Mouse (Mus musculus): ENCODE data around the gene Cmip.

The Cmip gene

GRCm38 (mm10) chr8:117327385-117327837 lies 70.5 kb downstream of the Cmip start:
- no peak for DNase-seq

DNA sequence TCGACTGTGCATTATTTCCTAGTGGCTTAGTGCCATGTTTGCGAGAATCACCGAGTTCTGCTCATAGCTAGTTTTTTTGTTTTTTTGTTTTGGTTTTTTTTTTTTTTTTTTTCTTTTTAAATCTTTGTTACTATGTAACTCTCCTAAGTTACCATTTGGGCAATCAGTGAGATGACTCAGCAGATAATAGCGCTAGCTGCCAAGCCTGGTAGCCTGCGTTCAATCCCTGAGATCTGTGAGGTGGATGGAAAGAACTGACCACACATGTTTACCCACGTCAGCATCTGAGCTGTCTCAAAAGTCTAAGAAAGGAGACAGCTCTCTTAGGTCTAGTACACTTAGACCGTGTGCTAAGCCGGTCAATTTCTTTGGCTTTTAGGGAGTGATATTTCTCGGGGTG lies 71.9 kb downstream of the Cmip start:
- DNase-seq = no peak

- no peak for DNase-seq
Observed at GRCm38 (mm10) chr8:117329167-117329566, 72.3 kb downstream of the Cmip start.

DNA sequence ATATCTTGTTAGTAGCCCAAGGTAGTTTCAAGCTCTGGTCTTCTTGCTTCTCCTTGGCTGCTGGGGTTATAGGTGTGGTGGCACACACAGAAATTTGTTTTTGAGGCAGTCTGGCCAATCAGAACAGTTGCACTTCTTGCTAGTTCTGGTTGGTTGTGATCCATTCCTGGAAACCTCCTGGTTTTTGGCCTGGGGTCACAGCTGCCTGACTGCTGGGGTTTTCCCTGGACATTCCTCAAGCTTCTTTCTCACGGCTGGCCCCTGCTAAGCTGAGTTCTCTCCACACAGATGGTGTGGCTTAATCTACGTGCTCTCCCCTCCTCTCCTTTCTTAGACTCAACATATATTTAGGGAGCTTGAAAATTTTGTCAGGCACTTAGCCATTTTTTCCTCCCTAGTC lies 73.0 kb downstream of the Cmip start:
- DNase-seq = no peak

- no peak for DNase-seq
Observed at GRCm38 (mm10) chr8:117332229-117333010, 75.6 kb downstream of the Cmip start.

DNA sequence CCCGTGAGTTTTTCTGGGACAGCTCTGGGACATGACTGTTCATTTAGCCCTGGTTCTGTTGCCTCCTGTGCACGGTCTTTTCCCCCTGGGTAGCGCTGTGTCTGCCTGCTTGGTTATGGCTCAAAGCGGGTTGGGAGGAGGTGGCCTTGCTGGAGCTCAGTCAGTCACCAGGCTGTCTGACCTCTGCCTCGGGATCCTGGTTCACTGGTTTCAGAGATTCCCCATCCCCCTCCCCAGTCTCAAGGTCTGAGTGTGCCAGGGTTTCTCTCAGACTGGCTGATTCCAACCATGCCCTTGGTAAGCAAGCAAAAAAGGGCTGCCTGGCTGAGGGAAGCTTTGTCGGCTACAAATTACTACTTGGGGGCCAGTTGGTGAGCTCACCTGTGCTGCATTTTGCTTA lies 76.8 kb downstream of the Cmip start:
- no peak for DNase-seq

DNA sequence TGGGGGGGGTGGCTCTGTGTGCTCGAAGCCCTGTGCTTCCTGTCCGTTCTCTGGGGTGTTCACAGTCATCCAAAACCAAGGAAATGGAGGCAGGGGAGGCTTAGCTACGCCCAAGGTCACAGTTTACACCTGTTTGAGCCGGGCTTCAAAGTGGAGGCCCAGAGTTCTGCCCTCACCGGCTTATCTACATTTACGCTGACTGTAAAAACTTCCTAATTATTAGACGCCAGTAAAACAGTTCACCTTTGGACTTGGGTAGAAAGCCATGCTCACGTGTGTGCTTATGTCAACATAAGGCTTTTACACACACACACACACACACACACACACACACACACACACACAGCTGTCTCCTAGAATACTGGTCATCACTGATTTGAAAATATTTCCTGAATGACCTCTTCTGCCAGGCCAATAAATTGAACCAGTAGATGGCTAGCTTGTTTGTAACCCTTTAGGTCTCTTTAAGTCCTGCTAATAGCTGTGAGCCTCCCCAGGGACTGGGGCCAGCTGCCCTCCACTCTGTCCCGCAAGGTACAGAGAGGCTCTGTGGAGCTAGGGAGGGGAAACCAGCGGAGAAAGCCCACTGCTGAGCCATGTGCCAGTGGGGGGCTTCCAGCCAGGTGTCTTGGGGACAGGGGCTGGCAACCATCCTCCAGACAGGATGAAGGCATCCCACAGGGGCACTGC lies 77.3 kb downstream of the Cmip start:
- DNase-seq = no peak

DNA sequence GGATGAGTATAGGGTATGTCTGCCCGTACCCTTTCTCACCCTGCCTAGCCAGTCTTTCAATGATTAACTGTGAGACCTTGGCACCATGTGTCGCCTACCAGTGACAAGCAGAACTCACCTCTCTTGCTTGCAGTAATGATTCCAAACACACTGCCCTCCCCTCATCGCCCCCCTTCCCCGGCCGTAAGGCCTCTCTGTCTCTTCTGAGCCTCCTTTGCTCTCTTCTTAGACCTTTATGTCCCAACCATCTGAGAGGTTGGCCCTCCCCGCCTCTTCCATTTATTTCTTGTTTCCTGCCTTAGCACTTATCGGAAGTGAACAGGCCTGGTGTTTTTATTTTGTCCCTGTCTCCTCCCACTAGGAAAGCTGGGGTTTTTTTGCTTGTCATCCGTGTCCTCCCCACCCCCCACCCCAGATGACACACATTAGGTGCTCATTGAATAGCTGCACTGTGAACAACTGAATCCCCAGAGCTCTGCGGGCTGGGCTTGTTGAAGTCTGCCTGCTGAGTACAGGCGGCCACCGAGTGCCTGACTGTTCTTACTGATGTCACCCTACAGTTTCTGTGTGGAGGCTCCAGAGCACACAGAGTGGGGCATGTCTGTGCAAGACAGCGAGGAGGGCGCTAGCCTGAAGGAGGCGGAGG lies 78.0 kb downstream of the Cmip start:
- DNase-seq = no peak

GRCm38 (mm10) chr8:117335423-117335822 lies 78.6 kb downstream of the Cmip start:
- DNase-seq = peak in 1 of 2 experiments; percentile 34

DNA sequence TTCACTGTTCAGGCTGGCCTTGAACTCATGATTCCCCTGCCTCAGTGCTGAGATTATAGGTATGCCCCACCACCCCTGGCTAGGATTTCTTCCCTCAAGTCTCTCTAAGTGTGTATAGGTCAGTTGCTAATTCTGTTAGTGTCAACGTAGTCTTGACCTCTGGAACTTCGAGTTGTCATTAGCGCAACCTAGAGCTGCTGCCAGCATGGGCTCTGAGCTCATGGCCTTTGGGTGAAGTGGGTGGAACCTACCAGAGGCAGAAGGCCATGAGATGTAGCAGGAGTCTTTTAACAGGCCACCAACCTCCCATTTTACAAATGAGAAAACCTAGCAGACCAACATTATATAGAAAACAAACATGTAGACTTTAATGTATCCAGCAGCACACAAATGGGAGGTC lies 80.3 kb downstream of the Cmip start:
- DNase-seq = no peak

DNA sequence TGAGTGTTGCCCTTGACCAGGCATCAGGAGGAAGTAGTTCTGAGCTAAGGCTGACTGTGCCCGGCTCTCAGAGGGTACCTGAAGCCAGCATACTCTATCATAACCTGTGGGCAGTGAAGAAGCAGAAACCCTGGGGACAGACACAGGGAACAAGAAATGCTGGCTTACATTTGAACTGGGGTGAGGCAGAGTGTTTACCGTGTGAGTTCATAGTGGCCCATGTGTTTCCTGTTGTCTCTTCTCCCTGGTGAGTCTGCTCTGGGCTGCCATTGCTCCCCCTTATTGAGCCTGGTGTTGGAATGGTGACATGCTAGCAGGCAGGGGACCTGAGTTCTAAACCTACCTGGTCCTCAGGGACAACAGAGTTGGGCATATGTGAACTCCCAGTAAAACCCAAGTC lies 81.8 kb downstream of the Cmip start:
- no peak for DNase-seq

- no peak for DNase-seq
Observed at GRCm38 (mm10) chr8:117339296-117339957, 82.6 kb downstream of the Cmip start.

- DNase-seq = no peak
Observed at GRCm38 (mm10) chr8:117339958-117340651, 83.2 kb downstream of the Cmip start.

- DNase-seq = no peak
Observed at GRCm38 (mm10) chr8:117340800-117341199, 83.9 kb downstream of the Cmip start.

DNA sequence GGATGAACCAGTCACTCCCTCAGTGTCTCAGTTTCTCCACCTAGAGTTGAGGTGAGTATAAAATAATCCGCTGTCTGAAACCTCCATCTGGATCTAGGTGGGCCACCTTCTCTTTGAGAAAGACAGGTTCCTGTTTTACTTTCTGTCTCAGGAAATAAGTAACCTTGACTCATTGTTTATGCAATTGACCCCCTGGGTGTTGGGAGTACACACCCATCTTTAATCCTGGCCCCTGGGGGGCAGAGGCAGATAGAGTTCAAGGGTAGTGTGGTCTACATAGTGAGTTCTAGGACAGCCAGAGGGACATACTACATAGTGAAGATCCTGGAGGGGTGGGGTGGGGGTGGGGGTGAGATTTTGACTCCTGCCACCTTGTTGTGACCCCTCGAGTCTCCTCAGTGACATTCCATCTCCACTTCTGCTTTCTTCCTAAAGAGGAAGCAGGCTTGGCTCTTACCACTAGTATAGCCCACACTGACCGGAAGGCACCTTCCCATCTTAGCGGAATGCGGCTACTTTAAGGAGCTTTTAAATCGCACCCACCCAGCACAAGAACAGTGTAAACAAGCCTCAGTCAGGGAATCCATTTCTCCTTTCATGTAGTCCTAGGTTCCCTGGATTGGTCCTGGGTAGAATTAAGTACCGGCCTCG lies 86.0 kb downstream of the Cmip start:
- no peak for DNase-seq

DNA sequence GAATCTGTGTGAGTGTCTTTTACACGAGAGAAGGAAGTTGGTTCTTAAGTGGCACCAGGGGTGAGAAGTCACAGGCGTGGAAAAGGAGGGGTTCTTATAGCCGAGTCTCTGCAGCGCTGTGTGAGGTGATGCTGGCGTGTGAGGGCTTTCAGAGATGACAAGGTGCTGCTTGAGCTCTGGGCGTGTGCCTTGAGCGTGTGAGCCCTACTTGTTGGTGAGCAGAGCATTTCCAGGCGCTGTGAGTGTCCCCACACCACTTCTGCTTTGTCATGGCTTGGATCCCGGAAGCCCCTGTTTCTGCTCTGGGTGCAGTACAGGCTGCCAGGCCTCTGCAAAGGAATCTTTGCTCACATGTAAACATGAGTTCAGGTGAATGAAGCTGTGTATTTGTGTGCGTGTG lies 86.6 kb downstream of the Cmip start:
- DNase-seq = no peak

DNA sequence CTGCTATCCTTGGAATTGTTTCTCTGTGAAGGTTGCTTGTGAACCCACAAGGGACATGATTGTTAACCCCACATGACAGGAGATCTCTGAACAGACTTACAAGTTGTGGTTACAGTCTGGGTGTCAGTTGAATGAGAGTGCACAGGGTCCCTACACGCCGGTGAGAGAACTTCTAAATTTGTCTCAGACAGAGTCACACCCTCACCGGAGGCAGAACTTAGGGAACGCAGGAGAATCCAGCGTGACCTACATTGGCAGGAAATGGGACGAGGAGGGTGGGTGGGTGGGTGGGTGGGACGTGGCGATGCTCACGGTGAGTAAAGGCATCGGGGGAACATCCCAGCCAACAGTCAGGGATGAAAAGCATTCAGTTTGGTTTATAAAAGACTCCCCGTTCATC lies 88.0 kb downstream of the Cmip start:
- no peak for DNase-seq

DNA sequence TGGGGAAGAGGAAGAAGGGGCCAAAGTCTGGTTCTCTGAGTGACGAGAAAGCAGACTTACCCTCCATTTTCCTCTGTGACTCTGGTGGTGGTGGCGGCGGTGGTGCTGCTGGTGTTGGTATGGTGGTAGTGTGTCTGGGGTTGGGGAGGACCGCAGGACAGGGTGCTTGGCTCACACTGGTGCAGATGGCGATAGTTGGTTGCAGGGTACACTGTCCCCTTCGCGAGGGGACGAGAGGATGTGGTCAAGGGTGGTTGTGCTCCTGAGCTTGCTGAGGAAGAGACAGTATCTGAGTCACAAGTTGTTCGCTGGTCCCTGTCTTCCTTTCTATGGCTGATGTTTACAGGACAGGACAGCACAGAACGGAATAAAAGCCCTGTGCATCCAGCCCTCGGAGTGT lies 88.5 kb downstream of the Cmip start:
- no peak for DNase-seq

GRCm38 (mm10) chr8:117347556-117347955 lies 90.7 kb downstream of the Cmip start:
- no peak for DNase-seq

DNA sequence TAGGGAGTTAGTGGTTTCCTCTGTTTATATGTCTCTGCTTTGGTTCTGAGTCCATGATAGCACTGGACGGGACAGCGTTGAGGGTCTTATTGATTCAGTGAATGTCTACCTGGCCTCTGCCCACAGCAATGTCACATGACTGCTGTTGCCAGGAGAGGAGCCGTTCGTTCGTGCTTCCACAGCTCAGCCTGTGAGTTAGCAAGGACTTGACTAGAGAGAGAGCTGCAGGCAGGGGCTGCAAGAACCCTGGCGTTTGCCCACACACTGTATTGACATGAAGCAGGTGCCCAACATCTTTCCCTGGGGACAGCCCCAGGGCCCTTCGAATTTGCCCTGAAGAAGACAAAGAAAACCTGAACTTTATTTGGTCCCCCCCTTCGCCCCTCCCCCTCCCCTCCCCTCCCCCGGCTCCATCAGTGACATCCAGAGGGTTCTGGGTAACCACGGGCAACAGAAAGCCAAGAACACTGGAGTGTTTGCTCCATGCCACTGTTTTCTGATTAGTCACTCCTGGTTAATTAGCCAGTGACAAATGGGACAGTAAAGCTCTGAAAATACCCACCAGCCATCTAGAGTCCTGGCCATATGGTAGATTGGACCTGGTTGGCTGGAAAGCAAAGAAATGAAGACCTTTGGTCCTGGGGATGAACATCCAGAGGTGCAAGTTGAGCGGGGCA lies 92.0 kb downstream of the Cmip start:
- no peak for DNase-seq

GRCm38 (mm10) chr8:117349541-117349940 lies 92.7 kb downstream of the Cmip start:
- DNase-seq = no peak

- DNase-seq = no peak
Observed at GRCm38 (mm10) chr8:117352098-117352497, 95.2 kb downstream of the Cmip start.

All from cerebellum, postnatal 25 days (tissue).